Mouse (Mus musculus) embryonic facial prominence, embryonic 13.5 days (tissue): Measurements from ENCODE around the gene Dach1. TPM values are rescaled to one million over a fixed set of nuclear protein-coding genes. Genes with fewer than 3 reads are reported as not detected.

Experiments used
- ATAC-seq: fragments of 200-750 bp; cut with Nextera tagmentation; 2 replicates; pipeline ENCODE4 v1.8.0; 2017; ENCODE audit warnings: low read depth; ENCODE audit not compliant: insufficient number of reproducible peaks, insufficient read depth, low FRiP score, low TSS enrichment
- H3K27ac ChIP-seq: fragments of 300-500 bp; sonication (generic); 2 replicates; pipeline ENCODE4 v1.5.1; 2015; ENCODE audit warnings: moderate library complexity, mild to moderate bottlenecking, inconsistent platforms
- H3K27me3 ChIP-seq: fragments of 300-500 bp; sonication (generic); 2 replicates; pipeline ENCODE4 v1.6.1; 2015; ENCODE audit warnings: mild to moderate bottlenecking, inconsistent platforms
- H3K36me3 ChIP-seq: fragments of 300-500 bp; sonication (generic); 2 replicates; pipeline ENCODE4 v1.6.1; 2015; ENCODE audit warnings: mild to moderate bottlenecking, inconsistent platforms
- H3K4me1 ChIP-seq: fragments of 300-500 bp; sonication (generic); 2 replicates; pipeline ENCODE4 v1.6.1; 2015; ENCODE audit warnings: inconsistent platforms
- H3K4me2 ChIP-seq: fragments of 300-500 bp; sonication (generic); 2 replicates; pipeline ENCODE4 v1.6.1; 2015; ENCODE audit warnings: moderate library complexity, mild to moderate bottlenecking, inconsistent platforms
- H3K4me3 ChIP-seq: fragments of 300-500 bp; sonication (generic); 2 replicates; pipeline ENCODE4 v1.5.1; 2015; ENCODE audit warnings: mild to moderate bottlenecking, inconsistent platforms
- H3K9ac ChIP-seq: fragments of 300-500 bp; sonication (generic); 2 replicates; pipeline ENCODE4 v1.6.1; 2015; ENCODE audit warnings: mild to moderate bottlenecking, inconsistent platforms
- H3K9me3 ChIP-seq: fragments of 300-500 bp; sonication (generic); 2 replicates; pipeline ENCODE4 v1.6.1; 2016; ENCODE audit warnings: inconsistent platforms
- WGBS: fragments of 180-500 bp; shearing (Covaris S2); methylation state at CpG from one replicate; pipeline ENCODE4 v1.1.7; 2015; ENCODE audit warnings: mixed read lengths; 5-methylcytosine and 5-hydroxymethylcytosine counted together
- polyA plus RNA-seq: library from polyadenylated mRNA; unstranded; fragments of >200 nt; fragmentation: Nextera tagmentation; extraction: Ambion mirVana; gene quantifications from 2 replicates; pipeline ENCODE4 v1.2.1, GENCODE M21; 2015

The Dach1 gene
- polyA plus RNA-seq, 1 experiment from 2014 or later: 3.1 TPM

- 84% methylated on average over 7 of the region's 7 CpGs for WGBS
- no peak for ATAC-seq
- Histone ChIP-seq H3K9me3 (no peaks in the 10 kb centered on the region), H3K4me3 (no peak overlapping the region), H3K27ac (no peak overlapping the region), H3K4me1 (no peaks in the 10 kb centered on the region), H3K27me3 (no peaks in the 10 kb centered on the region), H3K9ac (no peak overlapping the region), H3K4me2 (no peak overlapping the region), H3K36me3 (no peaks in the 10 kb centered on the region)
These were observed 354.9 kb downstream of the Dach1 start for GRCm38 (mm10) chr14:97814555-97815175.

- Histone ChIP-seq H3K27me3 (no peaks in the 10 kb centered on the region), H3K4me3 (no peak overlapping the region), H3K36me3 (no peaks in the 10 kb centered on the region), H3K9me3 (no peaks in the 10 kb centered on the region), H3K4me2 (no peak overlapping the region), H3K27ac (no peak overlapping the region), H3K9ac (no peak overlapping the region), H3K4me1 (no peaks in the 10 kb centered on the region)
- no peak for ATAC-seq
- 77% methylated on average over 11 of the region's 11 CpGs for WGBS
These were observed 356.0 kb downstream of the Dach1 start for GRCm38 (mm10) chr14:97813557-97813956.

DNA sequence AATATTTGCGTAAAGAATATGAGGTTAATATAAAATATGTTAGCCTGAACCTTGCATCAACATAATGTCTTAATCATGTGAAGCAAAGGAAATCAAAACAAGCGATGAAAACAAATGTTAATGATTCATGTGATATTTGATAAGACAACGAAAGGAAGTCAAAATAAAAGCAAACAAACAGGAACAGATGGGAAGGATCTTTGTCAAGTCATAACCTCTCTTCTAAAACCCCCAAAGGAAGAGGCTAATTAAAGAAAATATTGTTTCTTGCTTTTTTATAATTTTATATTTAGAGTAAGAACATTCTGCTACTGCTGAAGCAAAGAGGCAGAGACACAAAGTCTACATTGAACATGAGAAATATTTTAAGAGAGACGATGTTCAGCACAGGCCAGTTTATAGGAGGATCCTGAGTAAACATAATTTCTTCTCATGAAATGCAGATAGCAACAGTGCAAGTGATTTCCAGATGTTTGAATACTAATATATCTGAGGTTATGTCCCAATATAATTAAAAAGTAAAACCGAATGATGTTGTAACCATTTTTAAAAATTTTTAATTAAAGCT, 374.1 kb downstream of the Dach1 start:
- H3K27me3 ChIP-seq: no peaks in the 10 kb centered on the region
- no peaks in the 10 kb centered on the region for H3K36me3 ChIP-seq
- no peaks in the 10 kb centered on the region for H3K4me1 ChIP-seq
- H3K4me2 ChIP-seq: no peak overlapping the region
- WGBS: 71% methylated on average over 5 of the region's 5 CpGs
- H3K27ac ChIP-seq: no peak overlapping the region
- no peak overlapping the region for H3K4me3 ChIP-seq
- no peaks in the 10 kb centered on the region for H3K9me3 ChIP-seq
- ATAC-seq: no peak
- no peak overlapping the region for H3K9ac ChIP-seq

DNA sequence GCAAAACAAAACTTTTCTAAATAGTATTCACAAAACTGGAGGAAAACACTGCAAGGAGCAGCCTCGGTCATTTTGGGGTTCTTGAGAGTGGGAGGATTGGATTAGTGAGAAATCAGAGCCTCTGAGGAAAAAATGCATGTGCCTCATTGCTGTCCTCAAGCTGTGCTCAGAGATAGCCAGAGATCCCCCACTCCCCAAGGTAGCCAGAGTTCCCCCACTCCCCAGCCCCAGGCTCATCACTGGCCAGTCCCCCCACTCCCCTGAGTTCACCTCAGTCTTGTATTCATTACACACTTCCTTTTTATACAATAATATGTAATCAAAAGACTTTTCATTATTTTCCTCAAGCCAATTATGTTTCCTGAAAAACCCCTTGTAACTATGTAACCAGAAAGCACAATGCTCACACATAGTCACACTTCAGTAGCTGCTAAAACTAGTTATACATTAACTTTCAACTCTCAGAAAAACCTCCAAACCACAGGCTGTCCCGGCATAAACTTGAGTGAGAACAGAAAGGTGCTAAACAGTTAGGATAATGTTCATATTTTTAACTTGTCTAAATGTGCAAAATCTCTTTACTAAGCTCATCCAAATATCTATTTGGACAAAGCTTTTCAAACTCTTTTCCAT, 395.3 kb downstream of the Dach1 start:
- Histone ChIP-seq H3K9me3 (no peaks in the 10 kb centered on the region), H3K4me2 (no peak overlapping the region), H3K27ac (no peak overlapping the region), H3K27me3 (no peaks in the 10 kb centered on the region), H3K4me1 (no peaks in the 10 kb centered on the region), H3K4me3 (no peak overlapping the region), H3K9ac (no peak overlapping the region), H3K36me3 (no peaks in the 10 kb centered on the region)
- no peak for ATAC-seq
- 94% methylated on average over 2 of the region's 2 CpGs for WGBS

DNA sequence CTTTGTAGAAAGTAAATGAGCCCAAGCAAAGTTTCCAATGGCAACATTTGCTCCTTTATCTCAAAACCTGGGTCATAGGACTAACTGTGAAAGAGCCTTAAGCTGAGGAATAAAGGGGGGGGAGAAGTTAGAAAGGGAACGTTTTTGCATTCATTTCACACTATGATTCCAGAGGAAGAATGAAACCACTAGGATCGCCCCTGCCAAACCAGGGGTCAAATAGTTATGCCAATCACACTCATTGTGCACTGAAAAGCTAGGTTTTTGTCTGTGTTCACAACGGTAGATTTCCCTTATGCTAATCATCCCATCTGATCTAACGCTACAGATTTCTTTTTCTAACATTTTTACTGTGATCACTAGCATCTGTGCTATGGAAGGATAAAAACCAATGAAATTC, 415.2 kb downstream of the Dach1 start:
- 62% methylated on average over 4 of the region's 4 CpGs for WGBS
- H3K4me1 ChIP-seq: no peaks in the 10 kb centered on the region
- ATAC-seq: no peak
- no peak overlapping the region for H3K4me3 ChIP-seq
- no peaks in the 10 kb centered on the region for H3K36me3 ChIP-seq
- no peaks in the 10 kb centered on the region for H3K9me3 ChIP-seq
- no peak overlapping the region for H3K9ac ChIP-seq
- no peak overlapping the region for H3K27ac ChIP-seq
- H3K27me3 ChIP-seq: no peaks in the 10 kb centered on the region
- H3K4me2 ChIP-seq: no peak overlapping the region

DNA sequence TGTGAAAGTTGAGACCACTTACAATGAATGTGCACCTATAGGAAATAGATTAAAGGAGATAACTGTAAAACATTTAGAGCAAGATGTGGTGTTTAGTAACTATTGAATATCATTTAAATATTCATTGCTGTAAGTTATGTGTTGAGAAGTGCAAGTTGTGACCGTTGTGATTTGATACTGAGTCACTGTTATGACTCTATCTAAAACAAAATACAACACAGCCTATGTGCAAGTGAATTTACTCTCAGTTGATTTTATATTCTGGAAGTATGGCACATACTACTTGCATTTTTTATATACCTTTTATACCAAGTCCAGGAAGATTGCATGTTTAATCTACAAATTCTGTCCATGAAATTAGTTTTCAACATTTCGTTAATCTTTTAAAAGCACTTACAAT, 415.6 kb downstream of the Dach1 start:
- no peak overlapping the region for H3K4me3 ChIP-seq
- no peak overlapping the region for H3K9ac ChIP-seq
- no peak for ATAC-seq
- H3K27me3 ChIP-seq: no peaks in the 10 kb centered on the region
- 90% methylated on average over 2 of the region's 2 CpGs for WGBS
- H3K27ac ChIP-seq: no peak overlapping the region
- H3K36me3 ChIP-seq: no peaks in the 10 kb centered on the region
- no peak overlapping the region for H3K4me2 ChIP-seq
- H3K9me3 ChIP-seq: no peaks in the 10 kb centered on the region
- H3K4me1 ChIP-seq: no peaks in the 10 kb centered on the region

DNA sequence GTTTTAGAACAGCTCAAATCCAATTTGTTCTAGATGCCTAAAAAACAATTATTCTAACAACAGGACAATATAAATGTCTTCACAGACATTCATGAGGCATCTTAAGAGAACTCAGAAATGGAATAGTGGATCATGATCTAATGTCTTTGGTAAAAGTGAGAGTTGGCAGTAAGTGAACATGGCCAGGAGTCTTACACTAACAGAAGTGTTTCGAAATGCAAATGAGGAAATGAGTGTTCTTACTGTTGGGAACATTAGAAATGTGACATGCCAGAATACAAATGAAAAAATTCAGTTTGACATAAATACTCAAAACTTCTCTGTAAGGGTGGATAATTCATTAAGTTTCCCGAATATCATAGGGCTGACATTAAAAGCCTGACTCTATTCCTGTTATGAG, 426.3 kb downstream of the Dach1 start:
- no peak for ATAC-seq
- 84% methylated on average over 2 of the region's 2 CpGs for WGBS
- no peaks in the 10 kb centered on the region for H3K4me1 ChIP-seq

DNA sequence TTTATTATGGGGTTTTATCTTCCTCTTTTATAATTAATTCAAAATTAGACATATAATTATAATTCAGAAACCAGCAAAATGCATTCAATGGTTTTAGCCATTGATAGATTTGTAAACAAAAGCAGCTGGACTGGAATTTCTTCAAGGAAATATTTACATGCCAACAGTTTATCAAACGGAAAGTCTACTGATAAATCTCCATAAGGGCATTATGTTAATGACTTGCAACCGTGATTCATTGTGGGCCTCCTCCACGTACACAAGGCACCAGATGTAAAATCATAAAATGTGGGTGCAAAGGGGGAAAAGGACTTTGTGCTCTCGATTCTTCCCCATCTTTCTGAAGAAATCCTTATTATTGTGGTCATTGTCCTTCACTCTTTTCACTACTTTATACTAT, 426.8 kb downstream of the Dach1 start:
- H3K36me3 ChIP-seq: no peaks in the 10 kb centered on the region
- H3K9ac ChIP-seq: no peak overlapping the region
- H3K27ac ChIP-seq: no peak overlapping the region
- ATAC-seq: no peak
- H3K4me3 ChIP-seq: no peak overlapping the region
- no peaks in the 10 kb centered on the region for H3K9me3 ChIP-seq
- H3K27me3 ChIP-seq: no peaks in the 10 kb centered on the region
- no peaks in the 10 kb centered on the region for H3K4me1 ChIP-seq
- WGBS: 81% methylated on average over 4 of the region's 4 CpGs
- no peak overlapping the region for H3K4me2 ChIP-seq

More for the DNA sequence above, 426.3 kb downstream of the Dach1 start:
- H3K4me2 ChIP-seq: no peak overlapping the region
- H3K27me3 ChIP-seq: no peaks in the 10 kb centered on the region
- no peak overlapping the region for H3K9ac ChIP-seq
- no peak overlapping the region for H3K27ac ChIP-seq
- no peaks in the 10 kb centered on the region for H3K9me3 ChIP-seq
- H3K36me3 ChIP-seq: no peaks in the 10 kb centered on the region
- H3K4me3 ChIP-seq: no peak overlapping the region
